Mouse (Mus musculus) heart, adult 2 months (tissue): ENCODE measurements at regions not wholly inside any gene's neighbourhood (a gene's known extent, or its start where the extent isn't known, plus 50 kb on each side); places are given as distances from the start of the nearest gene placed in this dataset.

ENCODE experiments used
- CTCF ChIP-seq: fragments of 200-600 bp; IDR thresholded peaks from 2 replicates; pipeline ENCODE4 v1.8.1; 2022; ENCODE audit warnings: antibody characterized with exemption, mild to moderate bottlenecking, moderate library complexity
- EP300 ChIP-seq: fragments of 200-500 bp; IDR thresholded peaks from 2 replicates; pipeline ENCODE4 v1.6.1; 2011; ENCODE audit warnings: low read depth, low read length, control low read depth; ENCODE audit not compliant: insufficient read depth
- POLR2A ChIP-seq: fragments of 200-500 bp; IDR thresholded peaks from 2 replicates; pipeline ENCODE4 v1.6.1; 2011; ENCODE audit warnings: mild to moderate bottlenecking, low read depth, low read length, control low read depth; ENCODE audit not compliant: insufficient read depth

GRCm38 (mm10) chr8:46388421-46388820 is 82.4 kb upstream of the Acsl1 start:
- TF ChIP-seq CTCF (no peak), POLR2A (no peak), EP300 (no peak)
